Mouse (Mus musculus) embryonic fibroblast, embryonic 13.5 days (primary cell): ENCODE data around the gene Awat2.

Experiments used
- CTCF ChIP-seq: IDR thresholded peaks from 2 replicates; pipeline ENCODE4 v1.5.1; 2011; ENCODE audit warnings: mild to moderate bottlenecking, control low read depth, low read length, moderate library complexity, borderline replicate concordance; ENCODE audit not compliant: insufficient read depth
- POLR2A ChIP-seq: IDR thresholded peaks from 2 replicates; pipeline ENCODE4 v1.6.1; 2011; ENCODE audit warnings: low read depth, mild to moderate bottlenecking, control low read depth, low read length, moderate library complexity

DNA sequence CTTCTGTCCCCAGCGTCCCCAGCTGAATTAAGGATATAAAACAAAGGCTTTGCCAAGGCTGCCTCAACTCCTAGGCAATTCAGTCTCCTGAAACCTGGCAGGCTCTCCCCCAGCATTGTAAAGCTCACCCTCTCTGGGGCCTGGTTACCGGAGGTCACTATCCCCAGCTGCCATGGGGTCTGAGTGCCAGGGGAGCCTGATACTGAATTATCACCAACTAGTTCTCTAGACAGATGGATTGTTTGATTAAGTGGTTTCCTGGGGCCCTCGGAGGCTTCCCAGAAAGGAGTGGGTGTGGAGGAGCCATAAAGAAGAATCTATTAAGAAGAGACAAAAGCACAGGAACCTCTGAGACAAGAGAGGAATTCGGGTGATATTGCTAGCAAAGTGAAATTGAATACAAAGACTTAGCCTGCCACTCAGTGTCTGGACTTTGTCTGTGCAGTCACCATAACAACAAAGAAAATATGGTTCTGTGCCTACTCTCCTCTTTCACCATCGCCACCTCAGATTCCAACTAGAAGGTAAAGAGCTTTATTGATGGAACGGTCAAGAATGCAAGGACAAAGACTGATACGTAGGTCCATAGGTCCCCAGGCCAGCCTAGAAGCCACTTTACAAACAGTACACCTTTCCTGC, 48.2 kb downstream of the Awat2 start:
- TF ChIP-seq CTCF (no peak), POLR2A (no peak)
